Mouse (Mus musculus) small intestine, adult 2 months (tissue): ENCODE measurements at regions not wholly inside any gene's neighbourhood (a gene's known extent, or its start where the extent isn't known, plus 50 kb on each side); places are given as distances from the start of the nearest gene placed in this dataset.

Experiments used
- H3K27ac ChIP-seq: fragments of 200-500 bp; 2 replicates; pipeline ENCODE4 v1.5.1; 2012; ENCODE audit warnings: low read depth, low read length, control low read depth, inconsistent platforms; ENCODE audit not compliant: insufficient read depth
- H3K27me3 ChIP-seq: fragments of 200-500 bp; 2 replicates; pipeline ENCODE4 v1.6.1; 2012; ENCODE audit warnings: mild to moderate bottlenecking, moderate library complexity, low read length, inconsistent platforms; ENCODE audit not compliant: control insufficient read depth, insufficient read depth
- H3K36me3 ChIP-seq: fragments of 200-500 bp; 2 replicates; pipeline ENCODE4 v1.6.1; 2012; ENCODE audit warnings: mild to moderate bottlenecking, low read length, control low read depth, inconsistent platforms; ENCODE audit not compliant: control insufficient read depth, insufficient read depth
- H3K4me1 ChIP-seq: fragments of 200-500 bp; 2 replicates; pipeline ENCODE4 v1.6.1; 2012; ENCODE audit warnings: low read length, inconsistent platforms, mixed read lengths; ENCODE audit not compliant: control insufficient read depth, insufficient read depth, insufficient read length
- H3K4me3 ChIP-seq: fragments of 200-500 bp; 2 replicates; pipeline ENCODE4 v1.5.1; 2012; ENCODE audit warnings: low read depth, mild to moderate bottlenecking, control low read depth, inconsistent platforms, low read length, moderate library complexity
- CTCF ChIP-seq: fragments of 200-500 bp; IDR thresholded peaks from 2 replicates; pipeline ENCODE4 v1.5.1; 2012; ENCODE audit warnings: low read depth, mild to moderate bottlenecking, control low read depth, inconsistent platforms, low read length, moderate library complexity, mixed read lengths; ENCODE audit not compliant: insufficient replicate concordance, insufficient read length; ENCODE audit errors: extremely low read depth
- POLR2A ChIP-seq: fragments of 200-500 bp; IDR thresholded peaks from 2 replicates; pipeline ENCODE4 v1.6.1; 2012; ENCODE audit warnings: low read depth, mild to moderate bottlenecking, control low read depth, inconsistent platforms, low read length, moderate library complexity
- WGBS: fragments of 180-500 bp; shearing (Covaris S2); methylation state at CpG from one replicate; pipeline ENCODE4 v1.1.7; 2018; 5-methylcytosine and 5-hydroxymethylcytosine counted together

GRCm38 (mm10) chr14:46610926-46611325, 149.4 kb upstream of the Cdkn3 start:
- 93% methylated on average over 5 of the region's 5 CpGs for WGBS
- Histone ChIP-seq H3K27ac (no peak overlapping the region), H3K4me1 (no peaks in the 10 kb centered on the region), H3K4me3 (no peak overlapping the region), H3K27me3 (no peaks in the 10 kb centered on the region), H3K36me3 (no peaks in the 10 kb centered on the region)
- TF ChIP-seq POLR2A = no peak
- TF ChIP-seq CTCF = no peak

GRCm38 (mm10) chr14:46610226-46610855, 150.0 kb upstream of the Cdkn3 start:
- TF ChIP-seq CTCF (no peak), POLR2A (no peak)
- H3K27me3 ChIP-seq = no peaks in the 10 kb centered on the region
- H3K27ac ChIP-seq = no peak overlapping the region
- no peak overlapping the region for H3K4me3 ChIP-seq
- no peaks in the 10 kb centered on the region for H3K36me3 ChIP-seq
- 90% methylated on average over 9 of the region's 9 CpGs for WGBS
- no peaks in the 10 kb centered on the region for H3K4me1 ChIP-seq

GRCm38 (mm10) chr14:46606694-46607093, 153.6 kb upstream of the Cdkn3 start:
- Histone ChIP-seq H3K27me3 (no peaks in the 10 kb centered on the region), H3K36me3 (no peaks in the 10 kb centered on the region)

GRCm38 (mm10) chr14:46606037-46606436, 154.3 kb upstream of the Cdkn3 start:
- TF ChIP-seq CTCF (no peak), POLR2A (no peak)
- H3K4me1 ChIP-seq = no peaks in the 10 kb centered on the region
- H3K4me3 ChIP-seq = no peak overlapping the region
- WGBS = 30% methylated on average over 9 of the region's 9 CpGs
- H3K27me3 ChIP-seq = no peaks in the 10 kb centered on the region
- no peaks in the 10 kb centered on the region for H3K36me3 ChIP-seq
- no peak overlapping the region for H3K27ac ChIP-seq

More at GRCm38 (mm10) chr14:46606694-46607093, 153.6 kb upstream of the Cdkn3 start:
- TF ChIP-seq POLR2A (no peak), CTCF (no peak)
- no peaks in the 10 kb centered on the region for H3K4me1 ChIP-seq
- WGBS = 50% methylated on average over 3 of the region's 3 CpGs
- no peak overlapping the region for H3K27ac ChIP-seq
- no peak overlapping the region for H3K4me3 ChIP-seq

DNA sequence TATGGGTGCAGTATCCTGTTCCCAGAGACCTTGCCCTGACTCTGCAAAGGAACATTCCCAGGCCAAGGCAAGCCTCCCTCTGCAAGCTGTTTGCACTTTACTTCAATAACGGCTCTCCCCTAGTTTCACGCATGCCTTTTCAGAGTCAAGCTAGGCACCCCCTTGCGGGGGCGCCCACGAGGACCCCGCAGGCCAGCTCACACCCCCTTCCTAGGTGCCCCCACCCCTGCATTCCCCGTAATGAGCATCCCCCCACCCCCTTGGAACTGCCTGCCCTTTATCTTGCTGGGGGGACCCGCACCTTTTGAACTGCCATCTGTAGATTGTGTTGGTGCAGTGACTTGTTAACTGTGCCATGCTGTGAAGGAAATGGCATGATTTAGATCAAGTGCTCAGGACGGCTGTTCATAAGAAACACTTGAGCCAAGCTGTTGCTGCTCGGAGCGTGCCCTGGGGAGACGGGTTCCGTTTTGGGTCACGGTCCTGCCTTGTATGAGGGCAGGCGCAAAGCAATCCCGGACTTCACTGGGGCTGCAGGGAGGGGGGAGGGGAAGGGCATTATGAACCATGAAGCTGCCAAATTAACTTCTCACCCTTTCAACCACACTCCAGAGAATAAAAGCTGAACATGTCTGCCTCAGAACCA, 155.3 kb upstream of the Cdkn3 start:
- H3K27ac ChIP-seq = no peak overlapping the region
- TF ChIP-seq CTCF (no peak), POLR2A (no peak)
- H3K4me3 ChIP-seq = no peak overlapping the region
- no peaks in the 10 kb centered on the region for H3K36me3 ChIP-seq
- H3K4me1 ChIP-seq = no peaks in the 10 kb centered on the region
- no peaks in the 10 kb centered on the region for H3K27me3 ChIP-seq
- 38% methylated on average over 16 of the region's 16 CpGs for WGBS

- Histone ChIP-seq H3K27me3 (no peaks in the 10 kb centered on the region), H3K36me3 (no peaks in the 10 kb centered on the region), H3K27ac (no peak overlapping the region), H3K4me1 (no peaks in the 10 kb centered on the region), H3K4me3 (no peak overlapping the region)
- WGBS = 93% methylated on average over 14 of the region's 14 CpGs
- TF ChIP-seq POLR2A (no peak), CTCF (no peak)
Observed at GRCm38 (mm10) chr14:46604156-46604885, 156.0 kb upstream of the Cdkn3 start.

GRCm38 (mm10) chr14:46596696-46597359, 163.5 kb upstream of the Cdkn3 start:
- Histone ChIP-seq H3K4me1 (no peaks in the 10 kb centered on the region), H3K27me3 (no peaks in the 10 kb centered on the region), H3K36me3 (no peaks in the 10 kb centered on the region), H3K4me3 (no peak overlapping the region), H3K27ac (no peak overlapping the region)
- WGBS = 69% methylated on average over 7 of the region's 7 CpGs
- TF ChIP-seq POLR2A (no peak), CTCF (no peak)
